Mouse (Mus musculus) kidney, postnatal 36 days (tissue): ENCODE data around the gene Ryk.

Experiments used
- DNase-seq, 2 experiments: peaks; one replicate each; pipeline ENCODE4 v3.0.0; 2021 to 2022; ENCODE audit warnings: mixed read lengths in 2 of 2

The Ryk gene

GRCm38 (mm10) chr9:102834742-102835591 lies at the start of gene Ryk:
Ryk (plus strand) TSS chr9:102834917.
- DNase-seq: peak; percentile 73 to 87

- DNase-seq: no peak
Observed at GRCm38 (mm10) chr9:102789491-102789890, 45.2 kb upstream of the Ryk start.

GRCm38 (mm10) chr9:102791845-102792244 lies 42.9 kb upstream of the Ryk start:
- peak; percentile 44 to 45 for DNase-seq

- no peak for DNase-seq
Observed at GRCm38 (mm10) chr9:102792836-102793235, 41.9 kb upstream of the Ryk start.

- DNase-seq: no peak
Observed at GRCm38 (mm10) chr9:102793286-102793809, 41.4 kb upstream of the Ryk start.

DNA sequence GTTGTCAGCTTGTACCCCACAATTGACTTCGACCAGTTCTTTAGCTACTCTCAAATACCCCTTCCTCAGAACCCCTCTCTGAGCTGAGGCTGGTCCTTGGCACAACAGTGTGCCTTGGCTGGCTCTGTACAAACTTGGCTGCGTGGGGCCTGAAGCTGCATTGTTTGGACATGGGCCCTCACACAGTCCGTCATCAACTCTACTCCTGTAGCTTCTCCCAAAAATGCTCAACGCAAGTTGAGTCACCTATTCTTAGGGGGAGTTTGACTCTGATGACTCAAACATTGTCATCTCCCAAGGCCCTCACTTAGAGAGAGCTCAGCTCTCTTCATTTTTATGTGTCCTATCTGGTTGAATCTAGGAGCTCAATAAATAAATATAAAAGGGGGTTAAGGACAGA lies 36.3 kb upstream of the Ryk start:
- DNase-seq: no peak

- no peak for DNase-seq
Observed at GRCm38 (mm10) chr9:102806056-102806573, 28.6 kb upstream of the Ryk start.

- DNase-seq: no peak
Observed at GRCm38 (mm10) chr9:102811192-102811591, 23.5 kb upstream of the Ryk start.

DNA sequence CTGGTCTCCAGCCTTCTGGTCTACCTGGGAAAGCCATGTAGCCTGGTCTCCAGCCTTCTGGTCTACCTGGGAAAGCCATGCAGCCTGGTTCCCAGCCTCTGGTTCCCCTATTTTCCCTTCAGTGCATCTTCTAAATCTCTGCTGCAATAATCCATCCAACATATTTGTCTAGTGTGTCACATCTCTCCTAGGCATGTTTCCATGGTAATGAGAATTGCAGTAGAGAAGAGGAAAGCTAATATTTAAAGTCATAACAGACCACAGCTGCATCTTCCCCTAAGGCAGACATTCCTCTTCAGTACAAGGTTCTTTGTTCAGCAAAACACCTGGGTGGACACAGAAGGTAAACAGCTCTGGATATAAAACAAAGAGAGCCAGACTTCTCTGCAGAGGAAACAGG lies 16.5 kb upstream of the Ryk start:
- no peak for DNase-seq

DNA sequence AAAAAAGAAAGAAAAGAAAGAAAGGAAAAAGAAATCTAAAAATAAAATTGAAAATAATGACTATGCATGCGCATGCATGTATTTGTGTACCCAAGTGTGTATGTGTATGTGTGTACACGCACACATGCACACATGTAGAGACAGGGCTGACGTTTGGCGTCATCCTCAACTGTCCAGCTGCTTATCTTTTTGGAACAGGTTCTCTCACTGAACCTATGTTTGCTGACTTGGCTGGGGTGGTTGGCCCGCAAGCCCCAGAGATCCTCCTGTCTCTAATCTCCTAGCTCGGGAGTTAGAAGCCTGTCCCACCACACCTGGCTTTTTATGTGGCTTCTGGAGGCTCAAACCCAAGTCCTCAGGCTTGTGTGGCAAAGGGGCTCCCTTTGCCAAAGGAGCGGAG lies 6.1 kb upstream of the Ryk start:
- no peak for DNase-seq

- no peak for DNase-seq
Observed at GRCm38 (mm10) chr9:102831541-102831940, 3.2 kb upstream of the Ryk start.

GRCm38 (mm10) chr9:102834414-102834741 lies 339 bp upstream of the Ryk start:
- DNase-seq: no peak

DNA sequence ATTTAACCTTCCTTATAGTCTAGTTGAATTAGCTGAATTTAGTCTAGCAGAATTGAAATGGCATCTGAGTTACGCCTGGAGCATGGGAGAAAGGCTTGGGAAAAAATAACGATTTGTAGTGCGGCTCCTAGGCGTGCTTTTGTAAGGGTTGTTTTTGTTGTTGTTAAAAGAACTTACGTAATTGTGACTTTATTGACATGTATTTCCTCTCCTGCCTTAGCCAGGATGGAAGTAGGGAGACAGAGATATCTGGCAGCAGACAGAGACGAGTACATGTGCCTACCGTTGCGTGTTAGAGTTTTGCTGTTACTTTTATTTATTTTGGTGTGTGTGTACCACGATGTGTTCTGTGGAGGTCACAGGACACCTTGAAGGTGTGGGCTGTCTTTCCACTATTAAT lies 1.6 kb downstream of the Ryk start:
- no peak for DNase-seq

DNA sequence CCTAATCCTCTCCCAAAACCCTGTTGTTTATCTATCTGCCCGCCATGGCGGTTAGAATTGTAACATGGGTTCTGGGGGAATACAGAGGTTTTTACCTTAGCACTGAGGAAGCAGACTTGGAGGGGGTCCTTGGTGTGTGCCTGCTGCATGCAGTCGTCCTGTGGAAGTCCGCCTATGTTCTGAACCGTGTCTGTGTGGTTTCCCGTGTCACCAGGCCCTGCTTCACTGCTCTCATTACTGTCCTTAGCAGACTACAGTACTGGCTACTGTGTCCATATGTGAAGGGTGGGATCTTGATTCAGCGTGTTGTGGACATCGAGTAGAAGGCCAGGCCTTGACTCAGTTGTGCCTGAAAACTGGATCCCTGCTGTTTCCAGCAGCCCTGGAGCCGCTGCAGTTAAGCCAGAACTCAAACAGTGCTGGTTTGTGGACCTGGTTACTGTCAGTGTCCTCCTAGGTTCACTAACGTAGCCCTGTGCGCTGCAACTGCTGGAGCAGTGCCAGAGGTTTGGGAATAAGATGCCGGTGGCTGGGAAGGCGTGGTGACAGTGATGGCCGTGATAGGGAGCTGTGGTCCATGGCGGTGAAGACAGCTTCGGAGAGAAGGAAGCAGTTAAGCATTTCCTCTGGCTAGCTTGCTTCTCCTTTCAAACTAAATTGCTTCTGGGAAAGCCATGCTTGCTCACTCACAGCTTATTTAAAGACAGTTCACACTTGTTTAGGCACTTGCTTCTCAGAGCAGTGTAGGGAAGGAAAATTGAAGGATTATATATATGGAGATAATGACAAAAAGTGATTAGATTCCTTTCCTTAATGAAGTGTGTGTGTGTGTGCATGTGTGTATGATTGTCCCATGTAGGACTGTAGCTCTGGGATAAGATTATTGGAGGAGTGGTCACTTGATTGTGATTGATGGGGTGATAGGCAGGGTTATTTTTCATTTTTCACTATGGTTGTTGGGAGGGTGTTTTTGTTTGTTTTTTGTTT lies 6.4 kb downstream of the Ryk start:
- DNase-seq: peak; percentile 48 to 76

DNA sequence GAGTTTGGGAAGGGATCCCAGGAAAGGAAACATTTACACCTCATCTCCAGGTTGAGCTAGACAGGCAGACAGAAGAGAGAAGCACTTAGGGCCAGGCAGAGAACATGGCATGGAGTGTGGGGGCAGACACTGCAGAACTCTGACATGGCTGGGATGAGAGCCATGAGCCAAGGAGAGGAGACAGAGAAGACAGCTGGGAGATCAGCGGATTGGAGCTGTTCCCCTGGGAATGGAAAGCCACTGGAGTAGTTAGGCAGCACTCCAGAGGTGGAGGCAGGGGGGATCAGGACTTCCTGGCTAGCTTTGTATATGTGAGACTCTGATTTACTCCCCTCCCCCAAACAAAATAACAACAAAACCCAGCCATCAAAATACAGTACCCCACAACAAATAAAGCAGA lies 7.1 kb downstream of the Ryk start:
- DNase-seq: peak; percentile 45 to 47

DNA sequence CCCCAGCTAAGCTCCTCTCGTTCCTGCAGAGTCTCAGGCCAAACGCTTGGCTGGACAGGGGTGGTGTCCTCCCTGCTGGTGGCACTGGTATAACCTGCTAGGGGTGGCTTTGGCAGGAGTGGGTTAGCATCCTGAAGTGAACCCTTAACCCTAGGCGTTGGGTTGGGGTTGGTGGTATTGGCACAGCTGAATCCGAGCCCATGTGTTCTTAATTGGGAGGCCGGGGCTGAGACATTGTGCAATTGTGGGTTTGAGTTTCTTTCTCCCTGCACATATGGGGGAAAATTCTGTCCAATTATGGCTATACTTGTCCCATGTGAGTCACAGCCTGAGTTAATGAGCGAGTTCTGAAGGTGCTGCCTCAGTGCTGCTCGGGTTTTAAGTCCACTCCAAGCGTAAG lies 7.8 kb downstream of the Ryk start:
- no peak for DNase-seq

DNA sequence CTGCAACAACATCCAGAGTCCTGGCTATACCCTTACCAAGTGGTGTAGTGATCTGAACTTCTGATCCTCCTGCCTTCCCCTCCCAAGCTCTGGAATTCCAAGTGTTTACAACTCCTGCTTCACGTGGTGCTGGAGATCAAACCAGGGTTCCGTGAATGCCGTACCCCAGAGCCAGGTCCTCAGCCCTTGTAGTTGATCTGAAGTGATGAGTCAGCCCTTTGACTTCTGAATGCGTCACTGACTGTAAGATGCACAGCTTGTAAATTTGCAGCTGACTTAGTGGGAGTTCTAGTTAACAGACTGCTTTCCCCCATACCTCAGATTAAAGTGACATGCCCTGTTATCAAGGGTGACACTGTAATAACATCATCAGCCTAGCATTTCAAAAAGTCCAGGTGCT lies 8.9 kb downstream of the Ryk start:
- DNase-seq: no peak

GRCm38 (mm10) chr9:102845851-102846250 lies 11.1 kb downstream of the Ryk start:
- DNase-seq: peak; percentile 37 to 63

DNA sequence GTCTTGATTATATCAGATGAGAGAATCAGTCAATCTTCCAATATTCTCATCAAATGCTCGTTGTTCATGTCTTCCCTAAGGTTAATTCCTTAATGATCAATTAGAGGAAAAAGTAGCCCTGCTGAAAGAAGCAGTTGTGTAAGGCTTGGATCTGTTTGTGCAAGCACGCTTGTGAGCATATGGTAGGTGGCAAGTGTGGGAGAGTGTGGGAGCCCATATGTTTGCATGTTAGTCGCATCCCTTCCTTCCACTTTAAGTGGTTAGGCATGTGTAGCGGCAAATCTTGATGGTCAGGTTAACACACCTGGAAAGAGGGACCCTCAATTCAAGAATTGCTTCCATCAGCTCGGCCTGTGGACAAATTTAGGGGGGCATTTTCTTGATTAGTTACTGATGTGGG lies 11.6 kb downstream of the Ryk start:
- DNase-seq: no peak

- no peak for DNase-seq
Observed at GRCm38 (mm10) chr9:102852076-102853022, 17.6 kb downstream of the Ryk start.

DNA sequence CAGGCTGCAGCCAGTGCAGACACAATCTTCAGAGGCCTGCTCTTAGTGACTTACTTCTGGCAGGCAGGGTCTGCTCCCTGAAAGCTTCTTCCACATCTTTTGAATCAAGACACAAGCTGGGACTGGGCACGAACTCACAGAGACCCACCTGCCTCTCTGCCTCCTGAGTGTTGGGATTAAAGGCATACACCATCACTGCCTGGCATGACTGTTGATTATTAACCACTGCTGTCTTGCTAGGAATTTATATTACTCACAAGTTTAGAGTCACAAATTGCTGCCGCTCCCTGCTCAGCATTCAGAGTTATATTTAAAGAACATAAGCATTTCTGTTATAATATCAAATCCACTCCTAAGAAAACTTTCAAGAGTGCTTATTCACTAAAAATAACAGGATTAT lies 23.1 kb downstream of the Ryk start:
- DNase-seq: peak; percentile 40 to 50

GRCm38 (mm10) chr9:102858283-102858682 lies 23.6 kb downstream of the Ryk start:
- no peak for DNase-seq
